Mouse (Mus musculus) heart, embryonic 13.5 days (tissue): ENCODE measurements at regions not wholly inside any gene's neighbourhood (a gene's known extent, or its start where the extent isn't known, plus 50 kb on each side); places are given as distances from the start of the nearest gene placed in this dataset.

Source experiments
- ATAC-seq: fragments of 200-750 bp; cut with Nextera tagmentation; 2 replicates; pipeline ENCODE4 v1.8.0; 2017; ENCODE audit warnings: moderate TSS enrichment; ENCODE audit not compliant: insufficient number of reproducible peaks, low FRiP score, low TSS enrichment; ENCODE audit errors: extremely low read depth
- H3K27ac ChIP-seq: fragments of 300-500 bp; sonication (generic); replicated peaks from 2 replicates; pipeline ENCODE4 v1.5.1; 2015; ENCODE audit warnings: moderate library complexity, mild to moderate bottlenecking, inconsistent platforms
- H3K27me3 ChIP-seq: fragments of 300-500 bp; sonication (generic); replicated peaks from 2 replicates; pipeline ENCODE4 v1.6.1; 2015; ENCODE audit warnings: mild to moderate bottlenecking, inconsistent platforms
- H3K36me3 ChIP-seq: fragments of 300-500 bp; sonication (generic); 2 replicates; pipeline ENCODE4 v1.6.1; 2015; ENCODE audit warnings: mild to moderate bottlenecking, inconsistent platforms
- H3K4me1 ChIP-seq: fragments of 300-500 bp; sonication (generic); 2 replicates; pipeline ENCODE4 v1.6.1; 2015; ENCODE audit warnings: inconsistent platforms
- H3K4me2 ChIP-seq: fragments of 300-500 bp; sonication (generic); 2 replicates; pipeline ENCODE4 v1.6.1; 2015; ENCODE audit warnings: inconsistent platforms, mild to moderate bottlenecking, moderate library complexity
- H3K4me3 ChIP-seq: fragments of 300-500 bp; sonication (generic); 2 replicates; pipeline ENCODE4 v1.5.1; 2015; ENCODE audit warnings: moderate library complexity, mild to moderate bottlenecking, inconsistent platforms
- H3K9ac ChIP-seq: fragments of 300-500 bp; sonication (generic); 2 replicates; pipeline ENCODE4 v1.6.1; 2015; ENCODE audit warnings: inconsistent platforms, mild to moderate bottlenecking, moderate library complexity
- H3K9me3 ChIP-seq: fragments of 300-500 bp; sonication (generic); 2 replicates; pipeline ENCODE4 v1.6.1; 2016; ENCODE audit warnings: inconsistent platforms
- WGBS: fragments of 180-500 bp; shearing (Covaris S2); methylation state at CpG from one replicate; pipeline ENCODE4 v1.1.7; 2015; ENCODE audit warnings: mixed read lengths; 5-methylcytosine and 5-hydroxymethylcytosine counted together

DNA sequence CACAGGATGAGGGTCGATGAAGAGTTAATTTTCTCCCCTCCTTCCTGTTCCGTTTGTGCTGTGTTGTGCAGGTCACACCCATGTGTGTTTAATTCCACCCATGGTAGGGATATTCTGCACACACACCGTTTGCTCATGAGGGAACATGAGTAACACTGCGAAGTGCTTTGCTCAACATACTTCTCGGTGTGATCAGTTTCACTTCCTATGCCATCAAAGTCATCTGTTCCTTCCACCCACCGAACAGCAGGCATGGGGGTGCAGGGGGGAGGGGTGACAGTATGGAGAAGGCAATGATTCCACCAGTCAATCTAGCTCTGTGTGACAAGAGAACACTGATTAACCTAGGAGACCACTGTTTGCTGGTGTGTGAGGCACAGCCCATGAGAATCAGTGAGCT, 104.7 kb downstream of the Foxb1 start:
- no peak overlapping the region for H3K4me3 ChIP-seq
- ATAC-seq = no peak
- WGBS = 66% methylated on average over 6 of the region's 6 CpGs
- no peak overlapping the region for H3K9ac ChIP-seq
- no peak overlapping the region for H3K4me2 ChIP-seq
- H3K27ac ChIP-seq = no peak overlapping the region
- no peaks in the 10 kb centered on the region for H3K9me3 ChIP-seq
- H3K4me1 ChIP-seq = no peaks in the 10 kb centered on the region
- H3K27me3 ChIP-seq = 0 out of 2 replicates have a peak, but pooled peaks cover 3% of the 10 kb centered on the region
- H3K36me3 ChIP-seq = no peaks in the 10 kb centered on the region

DNA sequence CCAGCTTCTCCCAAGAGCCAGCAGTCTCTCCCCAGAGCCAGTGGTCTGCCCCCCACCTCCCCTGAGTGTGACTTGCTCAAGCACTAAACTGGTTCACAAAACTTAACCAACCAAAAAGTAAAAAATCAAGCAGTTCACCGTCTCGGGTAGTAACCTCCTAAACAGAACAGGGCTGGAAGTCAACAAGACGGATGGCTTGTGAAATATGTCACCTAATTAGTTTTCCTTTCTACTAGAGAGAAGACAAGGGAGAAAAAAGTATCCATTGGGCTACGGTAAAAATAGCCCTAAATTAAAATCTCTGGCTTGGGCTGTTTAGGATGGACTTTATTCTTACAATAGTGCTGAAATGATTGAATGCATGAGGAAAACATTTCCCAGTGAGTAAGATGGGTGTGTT, 108.6 kb downstream of the Foxb1 start:
- no peaks in the 10 kb centered on the region for H3K36me3 ChIP-seq

DNA sequence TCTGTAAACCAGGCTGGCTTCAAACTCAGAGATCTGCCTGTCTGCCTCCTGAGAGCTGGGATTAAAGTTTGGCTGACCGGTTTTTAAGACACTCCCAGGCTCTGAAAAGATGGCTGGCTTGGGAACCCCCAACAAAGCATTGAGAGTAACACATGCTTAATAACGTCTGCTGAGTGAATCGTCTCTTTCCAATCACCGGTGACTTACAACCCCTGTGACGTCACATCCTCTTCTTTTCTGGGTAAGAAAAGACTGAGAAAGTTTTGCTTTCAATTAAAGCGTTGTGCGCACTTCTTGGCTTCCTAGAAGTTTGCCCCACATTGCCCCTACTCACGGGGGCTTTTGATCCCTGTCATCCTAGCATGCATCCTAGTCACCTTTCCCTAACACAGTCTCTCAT, 109.1 kb downstream of the Foxb1 start:
- no peaks in the 10 kb centered on the region for H3K36me3 ChIP-seq
- H3K9me3 ChIP-seq = no peaks in the 10 kb centered on the region
- H3K4me1 ChIP-seq = no peaks in the 10 kb centered on the region
- no peak overlapping the region for H3K9ac ChIP-seq
- ATAC-seq = no peak
- no peak overlapping the region for H3K27ac ChIP-seq
- WGBS = 69% methylated on average over 8 of the region's 8 CpGs
- no peaks in the 10 kb centered on the region for H3K27me3 ChIP-seq
- no peak overlapping the region for H3K4me2 ChIP-seq
- H3K4me3 ChIP-seq = no peak overlapping the region

More for the DNA sequence above, 108.6 kb downstream of the Foxb1 start:
- 66% methylated on average over 4 of the region's 4 CpGs for whole genome bisulfite sequencing
- Histone ChIP-seq H3K4me1 (no peaks in the 10 kb centered on the region), H3K9ac (no peak overlapping the region), H3K4me3 (no peak overlapping the region), H3K27ac (no peak overlapping the region), H3K27me3 (no peaks in the 10 kb centered on the region), H3K9me3 (no peaks in the 10 kb centered on the region), H3K4me2 (no peak overlapping the region)
- ATAC-seq = no peak

DNA sequence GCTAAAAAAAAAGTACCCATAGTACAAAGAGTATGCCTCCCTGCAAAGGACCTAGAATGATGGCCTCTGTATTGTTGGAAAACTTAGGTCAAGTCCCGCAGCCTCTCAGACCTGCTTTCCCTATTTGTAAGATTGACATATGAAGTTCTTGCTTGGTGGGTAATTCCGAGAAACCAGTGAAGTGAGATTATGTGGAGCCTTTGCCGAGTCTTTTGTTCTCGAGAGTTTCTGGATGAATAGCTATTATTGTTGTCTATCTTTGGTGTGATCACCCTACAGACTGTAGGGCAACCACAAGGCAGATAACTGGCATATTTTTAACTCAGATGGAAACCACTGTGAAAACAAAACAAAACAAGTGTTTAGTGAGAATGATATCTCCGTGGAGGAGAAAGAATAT, 118.1 kb downstream of the Foxb1 start:
- WGBS = 68% methylated on average over 5 of the region's 5 CpGs
- Histone ChIP-seq H3K9me3 (peaks cover 3% of the 10 kb centered on the region; the same call in 1 of the 2 replicates), H3K4me2 (no peak overlapping the region), H3K4me1 (no peaks in the 10 kb centered on the region), H3K27me3 (0 out of 2 replicates have a peak, but pooled peaks cover 3% of the 10 kb centered on the region), H3K9ac (no peak overlapping the region), H3K36me3 (no peaks in the 10 kb centered on the region), H3K27ac (no peak overlapping the region), H3K4me3 (no peak overlapping the region)
- no peak for ATAC-seq

DNA sequence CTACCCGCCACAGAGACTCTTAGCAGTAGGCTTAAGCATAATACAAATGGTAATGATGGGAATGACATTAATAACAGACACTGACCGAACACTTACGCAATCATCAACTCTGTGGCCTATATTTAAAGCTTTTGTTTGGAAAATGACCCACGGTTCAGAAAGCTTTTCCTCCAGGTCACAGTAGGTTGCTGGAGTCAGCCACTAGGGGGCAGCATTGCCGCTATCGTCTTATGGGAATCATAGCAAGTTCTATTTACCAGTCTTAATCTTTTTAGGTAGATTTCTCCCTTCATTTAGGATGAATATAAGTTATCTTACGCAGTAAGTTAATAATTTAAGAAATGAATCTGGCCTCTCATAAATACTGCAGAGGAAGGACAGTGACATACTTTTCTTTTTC, 137.4 kb downstream of the Foxb1 start:
- 17% methylated on average over 7 of the region's 7 CpGs for WGBS
- H3K27ac ChIP-seq = no peak overlapping the region
- H3K4me3 ChIP-seq = no peak overlapping the region
- H3K4me1 ChIP-seq = no peaks in the 10 kb centered on the region
- H3K9ac ChIP-seq = no peak overlapping the region
- H3K36me3 ChIP-seq = no peaks in the 10 kb centered on the region
- H3K9me3 ChIP-seq = no peaks in the 10 kb centered on the region
- ATAC-seq = no peak
- H3K4me2 ChIP-seq = no peak overlapping the region
- H3K27me3 ChIP-seq = no peaks in the 10 kb centered on the region

DNA sequence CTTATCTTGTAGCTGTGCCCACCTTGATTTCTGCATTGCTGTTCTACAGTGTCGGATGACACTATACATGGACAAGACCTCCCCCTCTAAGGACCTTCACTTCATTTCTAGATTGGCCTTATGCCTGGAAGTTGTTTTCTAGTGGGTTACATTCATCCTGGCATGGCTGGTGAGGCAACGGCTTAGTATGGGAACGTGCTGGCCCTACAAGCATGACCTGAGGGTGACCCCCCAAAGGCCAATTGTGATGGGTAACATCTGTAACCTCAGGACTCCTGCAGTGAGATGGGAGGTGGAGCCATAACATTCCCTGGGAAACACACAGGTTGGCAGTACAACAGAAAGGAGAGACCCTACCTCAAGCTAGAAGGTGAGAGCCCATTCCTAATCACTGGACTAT, 139.7 kb downstream of the Foxb1 start:
- Histone ChIP-seq H3K27me3 (no peaks in the 10 kb centered on the region), H3K4me1 (no peaks in the 10 kb centered on the region), H3K4me2 (no peak overlapping the region), H3K9me3 (no peaks in the 10 kb centered on the region), H3K27ac (no peak overlapping the region), H3K9ac (no peak overlapping the region), H3K36me3 (no peaks in the 10 kb centered on the region), H3K4me3 (no peak overlapping the region)
- WGBS = 67% methylated on average over 3 of the region's 3 CpGs
- ATAC-seq = no peak

DNA sequence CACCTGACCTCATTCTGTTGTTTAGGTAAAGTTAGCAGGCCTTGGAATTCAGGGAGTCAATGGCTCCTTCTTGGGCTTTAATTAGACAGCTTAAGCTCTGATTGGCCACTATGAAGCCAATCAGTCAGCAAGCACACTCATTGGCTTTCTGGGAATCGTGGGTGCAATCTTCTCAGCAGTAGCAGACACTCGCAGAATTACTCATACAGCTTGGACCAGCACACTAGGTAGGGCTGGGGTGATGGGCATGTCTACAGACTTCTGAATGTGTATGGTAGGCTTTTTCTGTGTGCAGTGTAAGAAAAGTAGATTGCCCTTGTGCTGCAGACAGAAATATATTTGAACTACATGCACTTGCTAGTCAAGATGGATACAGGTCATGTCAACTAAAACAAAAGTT, 143.4 kb downstream of the Foxb1 start:
- 70% methylated on average over 2 of the region's 2 CpGs for WGBS
- no peak for ATAC-seq
- H3K36me3 ChIP-seq = no peaks in the 10 kb centered on the region

DNA sequence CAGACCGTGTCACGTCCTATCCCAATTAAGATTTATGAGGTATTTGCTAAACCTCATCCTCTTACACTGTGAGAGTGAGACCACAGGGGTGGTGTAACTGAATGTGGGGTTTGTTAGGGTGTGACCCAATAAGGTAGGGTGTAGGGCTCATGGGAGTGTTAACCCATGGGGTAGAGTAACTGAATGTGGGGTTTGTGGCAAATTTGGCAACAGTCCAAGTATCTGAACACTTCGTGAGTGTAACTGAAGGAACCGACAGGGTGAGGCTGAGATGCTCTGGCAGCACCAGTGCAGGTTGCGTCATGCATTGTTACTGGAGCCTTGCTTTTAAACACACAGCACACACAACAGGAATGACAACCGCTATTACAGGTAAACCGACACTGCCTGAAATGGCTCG, 144.1 kb downstream of the Anxa2 start:
- 0 out of 2 replicates have a peak, but pooled peaks cover 3% of the 10 kb centered on the region for H3K9me3 ChIP-seq
- H3K27ac ChIP-seq = no peak overlapping the region
- no peak for ATAC-seq

More for the DNA sequence above, 143.4 kb downstream of the Foxb1 start:
- Histone ChIP-seq H3K9me3 (no peaks in the 10 kb centered on the region), H3K4me1 (no peaks in the 10 kb centered on the region), H3K4me3 (no peak overlapping the region), H3K27me3 (no peaks in the 10 kb centered on the region), H3K4me2 (no peak overlapping the region), H3K9ac (no peak overlapping the region), H3K27ac (no peak overlapping the region)

DNA sequence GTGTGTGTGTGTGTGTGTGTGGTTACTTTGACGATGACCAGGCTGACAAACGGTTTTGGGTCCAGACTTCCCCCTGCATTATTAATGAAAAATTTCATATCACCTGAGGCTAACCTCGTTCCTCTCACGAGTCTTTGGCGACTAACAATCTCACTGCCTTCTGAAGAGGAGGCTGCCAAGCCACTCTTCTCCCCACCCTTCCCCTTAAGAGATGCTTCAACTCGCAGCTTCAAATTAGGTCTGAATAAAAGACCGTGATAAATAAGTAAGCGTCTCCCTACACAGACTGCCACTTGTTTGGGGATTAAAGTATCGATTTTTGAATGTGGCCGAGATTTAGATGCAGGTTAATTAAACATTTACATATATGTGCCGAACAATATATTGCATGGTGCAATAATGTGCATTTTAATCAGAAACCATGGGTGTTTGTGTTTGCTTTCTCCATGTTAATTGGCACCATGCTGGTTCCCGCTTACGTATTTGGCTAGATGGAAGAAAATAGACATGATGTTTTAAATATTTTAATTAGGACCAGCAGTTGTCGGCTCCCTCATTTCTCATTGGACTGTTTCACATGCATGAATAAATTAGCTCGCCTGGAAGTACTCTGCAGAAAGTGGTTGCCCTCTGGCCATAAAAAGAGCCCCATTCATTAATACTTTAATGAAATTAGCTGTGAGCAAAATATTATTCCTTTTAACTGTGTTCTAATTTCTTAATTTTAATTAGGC, 139.1 kb downstream of the Anxa2 start:
- no peak for ATAC-seq
- WGBS = 70% methylated on average over 15 of the region's 15 CpGs
- H3K27ac ChIP-seq = no peak overlapping the region
- H3K9me3 ChIP-seq = 0 out of 2 replicates have a peak, but pooled peaks cover 3% of the 10 kb centered on the region
- H3K36me3 ChIP-seq = no peaks in the 10 kb centered on the region
- H3K4me2 ChIP-seq = no peak overlapping the region
- no peak overlapping the region for H3K9ac ChIP-seq
- H3K4me1 ChIP-seq = no peaks in the 10 kb centered on the region
- no peaks in the 10 kb centered on the region for H3K27me3 ChIP-seq
- H3K4me3 ChIP-seq = no peak overlapping the region

More for the DNA sequence above, 144.1 kb downstream of the Anxa2 start:
- WGBS = 71% methylated on average over 8 of the region's 8 CpGs
- Histone ChIP-seq H3K36me3 (no peaks in the 10 kb centered on the region), H3K9ac (no peak overlapping the region), H3K4me1 (no peaks in the 10 kb centered on the region), H3K27me3 (no peaks in the 10 kb centered on the region), H3K4me2 (no peak overlapping the region), H3K4me3 (no peak overlapping the region)

DNA sequence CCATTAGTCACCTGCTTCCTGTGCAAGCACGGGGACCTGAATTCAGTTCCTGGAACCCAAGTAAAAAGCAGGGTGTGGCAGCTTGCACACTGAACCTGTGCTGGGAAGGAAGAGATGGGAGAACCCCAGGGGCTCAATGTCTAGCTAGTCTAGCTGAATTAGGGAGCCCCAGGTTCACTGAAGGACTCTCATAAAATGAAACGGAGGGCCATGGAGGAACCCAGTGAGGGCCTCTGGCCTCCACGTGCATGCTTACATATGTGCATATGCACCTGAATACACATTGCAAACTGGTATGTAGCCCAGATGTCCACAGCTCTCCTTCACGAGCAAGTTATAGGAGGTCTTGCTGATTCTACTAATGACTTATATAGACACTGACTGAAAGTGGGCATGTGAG, 135.4 kb downstream of the Anxa2 start:
- no peak overlapping the region for H3K27ac ChIP-seq
- H3K9ac ChIP-seq = no peak overlapping the region
- H3K27me3 ChIP-seq = no peaks in the 10 kb centered on the region
- H3K36me3 ChIP-seq = no peaks in the 10 kb centered on the region
- WGBS = 74% methylated on average over 4 of the region's 4 CpGs
- no peaks in the 10 kb centered on the region for H3K4me1 ChIP-seq
- ATAC-seq = no peak
- no peak overlapping the region for H3K4me2 ChIP-seq
- H3K9me3 ChIP-seq = 0 out of 2 replicates have a peak, but pooled peaks cover 3% of the 10 kb centered on the region
- no peak overlapping the region for H3K4me3 ChIP-seq

DNA sequence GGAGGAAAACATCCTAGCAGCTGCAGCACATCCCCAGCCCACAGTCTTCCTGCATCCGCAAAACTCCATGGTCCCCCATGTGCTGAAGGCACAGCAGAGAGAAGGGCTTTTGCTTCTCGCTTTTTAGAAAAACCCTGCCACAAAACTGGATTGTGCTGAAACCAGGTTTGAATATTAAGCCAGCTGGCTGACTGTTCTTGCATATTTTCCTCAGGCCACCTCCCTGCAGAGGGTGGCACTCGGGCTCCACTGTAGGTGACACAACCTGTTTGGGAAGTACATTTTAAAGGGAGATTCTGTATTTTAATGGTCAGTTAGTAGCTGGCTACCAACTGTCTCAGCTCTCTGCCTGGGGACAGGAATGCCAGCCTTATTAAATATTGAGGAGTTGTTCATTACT, 133.7 kb downstream of the Anxa2 start:
- Histone ChIP-seq H3K27me3 (no peaks in the 10 kb centered on the region), H3K27ac (no peak overlapping the region), H3K9me3 (no peaks in the 10 kb centered on the region), H3K4me2 (no peak overlapping the region), H3K9ac (no peak overlapping the region), H3K4me3 (no peak overlapping the region), H3K36me3 (no peaks in the 10 kb centered on the region), H3K4me1 (0 out of 2 replicates have a peak, but pooled peaks cover 6% of the 10 kb centered on the region)
- WGBS = 68% methylated on average over 3 of the region's 3 CpGs
- ATAC-seq = no peak

DNA sequence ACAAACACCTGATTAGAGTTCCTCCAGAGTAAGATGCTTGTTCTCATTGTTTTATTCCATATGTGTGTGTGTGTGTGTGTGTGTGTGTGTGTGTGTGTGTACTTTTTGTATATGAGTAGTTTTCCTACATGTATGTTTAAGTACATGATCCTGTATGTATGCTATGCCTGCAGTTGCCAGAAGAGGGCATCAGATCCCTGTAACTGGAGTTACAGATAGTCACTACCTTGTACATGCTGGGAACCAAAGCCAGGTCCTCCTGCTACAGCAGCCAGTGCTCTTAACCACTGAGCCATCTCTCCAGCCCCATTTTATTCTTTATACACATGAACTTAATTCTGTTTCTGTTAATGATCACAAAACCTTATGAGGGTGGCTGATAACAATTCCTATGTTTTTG, 127.8 kb downstream of the Anxa2 start:
- Histone ChIP-seq H3K9me3 (no peaks in the 10 kb centered on the region; the same call in 1 of the 2 replicates), H3K4me2 (no peak overlapping the region), H3K27ac (no peak overlapping the region), H3K9ac (no peak overlapping the region), H3K4me1 (0 out of 2 replicates have a peak, but pooled peaks cover 6% of the 10 kb centered on the region), H3K36me3 (no peaks in the 10 kb centered on the region), H3K27me3 (no peaks in the 10 kb centered on the region), H3K4me3 (no peak overlapping the region)
- no peak for ATAC-seq
